Mouse (Mus musculus): ENCODE measurements around the gene Gm20388. TPM values are rescaled to one million over a fixed set of nuclear protein-coding genes. Genes with fewer than 3 reads are reported as not detected.

Gene Gm20388
- total RNA-seq, 1 experiment from 2014 or later = 3.6 TPM

GRCm38 (mm10) chr8:124090473-124090872 lies 4179.8 kb downstream of the Gm20388 start:
- no peak for DNase-seq

GRCm38 (mm10) chr8:124098953-124099622 lies 4188.4 kb downstream of the Gm20388 start:
- no peak for DNase-seq

GRCm38 (mm10) chr8:124099623-124099965 lies 4189.0 kb downstream of the Gm20388 start:
- DNase-seq = no peak

- DNase-seq = no peak
Measured at GRCm38 (mm10) chr8:124105869-124106268, 4195.2 kb downstream of the Gm20388 start.

- DNase-seq = no peak
Measured at GRCm38 (mm10) chr8:124106328-124107195, 4195.9 kb downstream of the Gm20388 start.

GRCm38 (mm10) chr8:124113108-124113507 lies 4202.5 kb downstream of the Gm20388 start:
- no peak for DNase-seq

- no peak for DNase-seq
Measured at GRCm38 (mm10) chr8:124125241-124125640, 4214.6 kb downstream of the Gm20388 start.

GRCm38 (mm10) chr8:124137261-124137660 lies 4226.6 kb downstream of the Gm20388 start:
- no peak for DNase-seq

GRCm38 (mm10) chr8:124140211-124140790 lies 4229.7 kb downstream of the Gm20388 start:
- peak; percentile 16 for DNase-seq

GRCm38 (mm10) chr8:124140868-124141431 lies 4230.3 kb downstream of the Gm20388 start:
- DNase-seq = peak; percentile 5

- DNase-seq = peak; percentile 65
Measured at GRCm38 (mm10) chr8:124141681-124142391, 4231.2 kb downstream of the Gm20388 start.

GRCm38 (mm10) chr8:124143003-124143402 lies 4232.4 kb downstream of the Gm20388 start:
- DNase-seq = no peak

- DNase-seq = no peak
Measured at GRCm38 (mm10) chr8:124143871-124144618, 4233.4 kb downstream of the Gm20388 start.

GRCm38 (mm10) chr8:124144619-124144980 lies 4234.0 kb downstream of the Gm20388 start:
- DNase-seq = no peak

GRCm38 (mm10) chr8:124146286-124146685 lies 4235.6 kb downstream of the Gm20388 start:
- DNase-seq = no peak

- no peak for DNase-seq
Measured at GRCm38 (mm10) chr8:124150009-124150408, 4239.4 kb downstream of the Gm20388 start.

GRCm38 (mm10) chr8:124150536-124150935 lies 4239.9 kb downstream of the Gm20388 start:
- no peak for DNase-seq

- DNase-seq = no peak
Measured at GRCm38 (mm10) chr8:124151881-124152280, 4241.2 kb downstream of the Gm20388 start.

GRCm38 (mm10) chr8:124152771-124153170 lies 4242.1 kb downstream of the Gm20388 start:
- no peak for DNase-seq

- no peak for DNase-seq
Measured at GRCm38 (mm10) chr8:124156324-124156723, 4245.7 kb downstream of the Gm20388 start.

GRCm38 (mm10) chr8:124161683-124162082 lies 4251.0 kb downstream of the Gm20388 start:
- no peak for DNase-seq
